Comparison of ENCODE assay signal across 14 mouse cellular contexts in genomic region chr16:95131815-95132214, GRCm38 (mm10).
DNase-seq lines count a peak whose midpoint lies in the region; ATAC-seq lines count a peak whose summit lies in the region.
"Had no signal": no experiment of that assay in that cellular context is flagged by ENCODE, and none has a peak within 500 bp of the region (broad histone marks: within the 10 kb centered on the region; RNA-seq: fewer than 3 reads in every experiment).

No protein-coding gene starts in this region.

- no peak overlapping the region for H3K4me3 ChIP-seq in neural tube, embryonic 13.5 days
- H3K4me3 ChIP-seq in forebrain, embryonic 15.5 days = no peak overlapping the region
- H3K4me3 ChIP-seq: lung, embryonic 15.5 days had no signal

- peaks cover 7% of the 10 kb centered on the region; the same call in 1 of the 2 replicates for H3K27me3 ChIP-seq in neural tube, embryonic 13.5 days
- H3K27me3 ChIP-seq in forebrain, embryonic 15.5 days = no peaks in the 10 kb centered on the region
- H3K27me3 ChIP-seq: lung, embryonic 15.5 days had no signal

- H3K27ac ChIP-seq in neural tube, embryonic 13.5 days (replicated peaks) = peak overlapping the region; percentile 57
- H3K27ac ChIP-seq in forebrain, embryonic 15.5 days (replicated peaks) = peak overlapping the region; percentile 58
- H3K27ac ChIP-seq: liver, embryonic 14.5 days; lung, embryonic 15.5 days had no signal

- H3K4me1 ChIP-seq in neural tube, embryonic 13.5 days (replicated peaks) = peaks cover 20% of the 10 kb centered on the region
- peaks cover 13% of the 10 kb centered on the region; the same call in 1 of the 2 replicates for H3K4me1 ChIP-seq in forebrain, embryonic 15.5 days
- H3K4me1 ChIP-seq: lung, embryonic 15.5 days had no signal

- no peak overlapping the region for H3K4me2 ChIP-seq in neural tube, embryonic 13.5 days
- H3K4me2 ChIP-seq in forebrain, embryonic 15.5 days (replicated peaks) = no peak overlapping the region
- H3K4me2 ChIP-seq: lung, embryonic 15.5 days had no signal

- peak; percentile 27 for DNase-seq in layer of hippocampus, adult 11-12 months (ENCODE audit: low spot score)
- DNase-seq in layer of hippocampus, postnatal 10 days (ENCODE audit: low spot score in 2 of 2) = no peak
- DNase-seq in neural tube, embryonic 10.5 days (ENCODE audit: extremely low spot score, low spot score) = no peak
- no peak for DNase-seq in spleen, adult 18-20 months
- DNase-seq in kidney, postnatal 14 days = no peak
- DNase-seq: adrenal gland, adult 2 months; cerebellum, postnatal 10 days; lung, postnatal 4 days; thymus, postnatal 36 days had no signal

- no peaks in the 10 kb centered on the region for H3K9me3 ChIP-seq in neural tube, embryonic 13.5 days
- H3K9me3 ChIP-seq in forebrain, embryonic 15.5 days = no peaks in the 10 kb centered on the region
- H3K9me3 ChIP-seq: lung, embryonic 15.5 days had no signal

- no peak for ATAC-seq in neural tube, embryonic 13.5 days (ENCODE audit: low read depth)
- ATAC-seq in forebrain, embryonic 15.5 days (replicated peaks) = no peak
- ATAC-seq: intestine, postnatal 0 days had no signal

- 29% methylated on average over 5 of the region's 5 CpGs for WGBS in neural tube, embryonic 13.5 days
- WGBS in forebrain, embryonic 15.5 days = 18% methylated on average over 5 of the region's 5 CpGs

- no peak overlapping the region for H3K9ac ChIP-seq in neural tube, embryonic 13.5 days
- no peak overlapping the region for H3K9ac ChIP-seq in forebrain, embryonic 15.5 days (replicated peaks)
- H3K9ac ChIP-seq: liver, embryonic 14.5 days; lung, embryonic 15.5 days had no signal

- no peaks in the 10 kb centered on the region for H3K36me3 ChIP-seq in neural tube, embryonic 13.5 days
- no peaks in the 10 kb centered on the region for H3K36me3 ChIP-seq in forebrain, embryonic 15.5 days
- H3K36me3 ChIP-seq: lung, embryonic 15.5 days had no signal
